Mouse (Mus musculus): ENCODE results near the gene Cul7.
A peak's percentile ranks its signal among the peaks of the same experiment; 100 is the strongest.

Gene Cul7

DNA sequence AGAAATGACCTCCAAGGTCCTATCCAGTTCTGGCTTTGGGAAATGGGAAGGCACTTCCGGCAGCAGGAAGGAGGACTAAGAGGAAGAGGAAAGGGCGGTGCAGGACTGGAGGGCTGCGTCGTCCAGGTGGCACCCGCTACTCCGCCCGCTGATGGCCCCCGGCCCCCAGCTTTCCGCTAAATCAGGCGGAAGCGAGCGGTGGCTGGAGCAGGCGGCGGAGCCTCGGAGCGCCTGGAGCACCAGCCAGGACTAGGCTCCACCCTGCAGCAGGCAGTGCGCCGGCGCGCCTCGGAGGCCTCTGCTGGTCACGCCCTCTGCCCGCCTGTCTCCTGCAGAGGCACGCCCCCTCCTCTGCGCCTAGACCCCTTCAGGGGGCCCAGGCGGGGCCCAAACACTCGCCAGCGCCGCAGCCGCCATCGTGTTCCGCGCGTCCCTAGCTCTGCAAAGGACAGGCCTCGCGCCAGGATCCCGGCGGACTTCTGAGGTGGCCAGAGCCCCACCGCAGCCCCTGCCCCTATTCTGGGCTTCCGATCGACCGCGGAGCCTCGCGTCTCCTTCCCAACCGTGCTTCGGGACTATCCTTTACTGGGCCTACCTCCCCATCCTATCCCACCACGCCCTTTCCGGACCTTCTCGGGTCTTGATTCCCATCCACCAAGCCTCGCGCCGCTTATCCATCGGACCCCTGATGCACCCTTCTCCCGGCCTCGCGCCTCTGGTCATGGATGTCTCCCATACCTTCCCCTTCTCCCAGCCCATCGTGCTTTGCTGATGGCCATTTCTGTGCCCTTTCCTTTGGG, at the start of gene Cul7:
Cul7 (plus strand) TSS at position 106 of the 800 bp plus-strand sequence.
- DNase-seq (ENCODE audit: low spot score), result peak; percentile 94

DNA sequence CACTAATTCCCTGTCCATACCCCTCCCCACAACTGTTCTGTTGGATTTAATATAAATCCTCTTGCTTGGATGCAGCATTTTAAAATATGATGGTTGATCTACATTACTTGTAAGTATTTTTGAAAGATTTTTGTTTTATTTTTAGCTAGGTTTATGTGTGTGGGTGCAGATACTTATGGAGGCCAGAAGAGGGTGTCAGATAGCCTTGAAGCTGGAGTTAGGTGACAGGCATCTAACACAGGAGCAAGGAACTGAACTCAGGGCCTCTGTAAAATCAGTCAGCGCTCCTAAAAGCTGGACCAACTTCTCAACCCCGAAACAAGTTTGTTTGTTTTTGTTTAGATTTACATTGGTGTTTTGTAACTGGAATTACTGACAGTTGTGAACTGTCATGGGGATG, 49.6 kb upstream of the Cul7 start:
- no peak for DNase-seq (ENCODE audit: low spot score)

DNA sequence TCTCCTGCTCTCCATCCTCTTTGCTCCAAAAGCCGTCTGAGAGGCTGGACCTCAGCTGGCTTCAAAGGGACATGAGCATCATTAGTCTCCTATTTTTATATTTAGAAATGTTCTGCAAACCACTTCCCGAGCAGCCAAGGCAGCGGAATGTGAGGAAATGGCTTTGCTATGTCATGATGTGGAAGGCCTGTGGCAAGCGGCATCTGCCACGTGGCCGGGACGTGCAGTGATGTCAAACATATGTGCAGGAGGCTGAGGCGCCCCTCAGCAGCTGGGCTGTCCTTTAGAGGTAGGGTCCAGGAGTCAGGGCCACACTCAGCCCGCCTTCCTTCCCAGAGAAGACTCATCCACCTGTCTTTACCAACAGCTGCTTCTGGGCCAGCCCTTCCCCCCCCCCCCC, 47.9 kb upstream of the Cul7 start:
- no peak for DNase-seq (ENCODE audit: low spot score)

DNA sequence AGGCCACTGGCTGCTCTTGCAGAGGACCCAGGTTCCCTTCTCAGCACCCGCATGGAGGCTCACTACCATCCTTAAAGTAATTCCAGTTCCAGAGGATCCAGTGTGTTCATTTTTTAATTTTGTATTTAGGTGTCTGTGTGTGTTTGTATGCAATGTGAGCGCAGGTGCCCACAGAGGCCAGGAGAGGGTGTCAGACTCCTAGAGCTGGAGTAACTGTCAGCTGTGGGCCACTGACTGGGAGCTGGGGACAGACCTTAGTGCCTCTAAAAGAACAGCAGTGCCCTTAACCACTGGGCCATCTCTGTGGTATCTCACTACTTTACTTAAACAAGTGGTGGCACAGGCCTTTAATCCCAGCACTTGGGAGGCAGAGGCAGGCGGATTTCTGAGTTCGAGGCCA, 46.9 kb upstream of the Cul7 start:
- no peak for DNase-seq (ENCODE audit: low spot score)

DNA sequence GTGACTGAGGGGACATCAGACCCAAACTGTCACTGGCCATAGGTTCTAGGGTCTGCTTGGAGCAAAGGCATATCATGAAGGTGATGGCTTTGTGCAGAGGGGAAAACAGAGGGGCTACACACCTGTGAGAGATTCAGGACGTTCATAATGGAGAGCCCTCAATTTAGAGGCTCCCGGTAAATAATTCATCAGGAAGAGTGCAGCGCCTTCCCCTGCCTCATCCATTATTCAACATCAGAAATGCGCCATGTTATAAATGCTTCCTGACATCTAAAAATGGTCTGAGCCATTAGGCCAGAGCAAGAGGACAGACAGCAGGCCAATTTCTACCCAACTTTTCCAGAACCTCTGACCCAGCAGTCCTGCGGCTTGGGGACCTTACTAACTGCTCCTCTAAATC, 45.0 kb upstream of the Cul7 start:
- no peak for DNase-seq (ENCODE audit: low spot score)

DNA sequence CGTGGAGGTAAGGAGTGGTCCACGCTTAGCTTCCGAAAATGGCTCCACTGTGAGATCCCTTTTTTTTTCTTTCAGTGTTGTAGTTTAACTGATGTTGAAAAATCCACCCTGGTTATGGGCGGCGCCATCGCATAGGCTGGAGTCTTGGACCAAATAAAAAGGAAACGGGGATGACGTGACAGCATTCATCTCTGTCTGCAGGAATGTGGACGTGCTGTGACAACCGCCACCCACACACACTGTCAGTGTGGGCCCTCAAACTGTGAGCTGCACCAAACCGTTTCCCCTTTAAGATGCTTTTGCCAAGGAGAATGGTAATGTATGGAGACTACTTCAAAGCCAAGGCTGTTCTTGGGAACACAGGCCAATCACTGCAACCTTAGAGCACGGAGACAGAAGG, 44.1 kb upstream of the Cul7 start:
- DNase-seq (ENCODE audit: low spot score), result no peak

DNA sequence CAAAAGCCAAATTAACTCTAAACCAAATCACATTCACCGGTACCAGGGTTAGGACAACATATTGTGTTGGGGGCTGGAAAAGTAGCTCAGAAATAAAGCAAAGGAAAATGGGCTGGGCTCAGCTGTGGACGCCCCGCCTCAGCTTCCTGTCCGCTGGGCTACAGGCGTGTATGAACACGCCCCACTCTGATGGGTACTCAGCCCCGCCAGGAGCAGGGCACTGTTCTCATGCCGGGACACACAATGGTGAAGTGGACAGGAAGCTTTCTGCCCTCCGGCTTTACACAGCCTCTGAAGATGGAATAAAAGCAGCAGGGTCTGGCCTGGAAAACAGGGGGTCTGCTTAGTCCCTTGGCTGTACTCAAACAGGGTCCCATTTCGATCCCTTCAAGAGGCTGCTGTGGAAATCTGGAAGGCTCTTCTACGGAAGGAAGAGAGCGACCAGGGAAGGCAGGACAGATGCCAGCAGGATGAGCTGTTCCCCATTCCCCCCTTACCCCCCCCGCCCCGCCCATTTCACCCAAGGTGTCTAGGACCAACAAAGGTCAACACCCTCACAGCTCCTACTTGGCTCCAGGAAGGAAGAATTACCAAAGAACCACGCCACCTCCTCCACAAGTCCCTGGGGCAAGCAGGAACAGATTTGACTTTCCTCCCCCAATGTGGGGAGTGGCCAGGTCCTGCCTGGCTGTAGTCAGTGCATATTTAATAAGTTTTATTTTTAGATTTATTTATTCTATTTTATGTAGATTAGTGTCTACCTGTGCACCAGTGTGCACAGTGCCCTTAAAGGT, 40.2 kb upstream of the Cul7 start:
- DNase-seq (ENCODE audit: low spot score), result no peak

DNA sequence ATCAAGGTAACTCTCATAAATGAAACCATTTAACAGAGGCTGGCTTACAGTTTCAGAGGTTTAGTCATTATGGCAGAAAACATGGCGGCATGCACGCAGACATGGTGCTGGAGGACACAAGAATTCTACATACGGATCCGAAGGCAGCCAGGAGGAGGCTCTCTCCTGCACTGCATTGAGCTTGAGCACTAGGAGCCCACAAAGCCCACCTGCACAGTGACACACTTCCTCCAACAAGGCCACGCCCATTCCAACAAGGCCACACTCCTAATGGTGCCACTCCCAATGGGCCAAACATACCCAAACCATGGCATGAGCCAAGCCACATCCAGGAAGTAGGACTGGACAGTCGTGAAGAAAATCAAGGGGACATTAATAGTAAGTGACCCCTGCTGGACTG, 38.8 kb upstream of the Cul7 start:
- DNase-seq (ENCODE audit: low spot score), result no peak

DNA sequence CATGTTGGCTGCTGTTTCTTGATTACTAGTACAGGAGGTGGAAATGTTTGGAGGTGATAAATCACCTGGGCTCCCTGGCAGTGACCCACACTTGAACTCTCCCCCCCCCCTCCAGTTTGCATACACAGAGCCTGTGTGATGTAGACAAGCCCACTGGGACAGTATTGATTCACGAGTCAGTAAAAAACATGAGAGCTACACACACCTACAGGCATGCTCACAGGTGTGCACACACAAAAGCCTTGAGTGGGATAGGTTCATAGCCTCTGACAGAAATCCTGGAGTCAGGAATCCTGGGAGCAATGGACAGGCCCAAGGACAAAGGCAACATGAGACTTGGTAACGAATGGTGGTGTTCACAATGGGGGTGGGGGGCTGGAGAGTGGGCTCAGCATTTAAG, 37.9 kb upstream of the Cul7 start:
- no peak for DNase-seq (ENCODE audit: low spot score)

DNA sequence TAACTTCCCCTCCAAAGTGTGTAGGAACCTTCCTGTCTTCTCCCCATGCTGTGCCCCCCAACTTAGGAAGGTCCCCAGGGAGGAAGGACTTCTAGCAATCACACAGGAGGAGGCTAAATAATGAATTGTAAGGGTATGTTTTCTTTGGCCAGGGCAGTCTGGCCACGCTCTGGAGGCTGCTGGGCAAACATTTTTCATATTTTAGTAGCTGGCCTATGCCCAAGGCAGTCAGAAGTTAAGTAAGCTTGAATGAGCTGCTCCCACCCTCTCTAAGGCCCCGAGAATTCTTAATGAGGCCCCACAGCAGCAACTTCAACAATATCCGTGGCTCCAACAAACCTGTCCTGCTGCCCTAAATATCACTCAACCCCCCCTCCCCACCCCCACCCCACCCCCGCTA, 37.3 kb upstream of the Cul7 start:
- no peak for DNase-seq (ENCODE audit: low spot score)

DNA sequence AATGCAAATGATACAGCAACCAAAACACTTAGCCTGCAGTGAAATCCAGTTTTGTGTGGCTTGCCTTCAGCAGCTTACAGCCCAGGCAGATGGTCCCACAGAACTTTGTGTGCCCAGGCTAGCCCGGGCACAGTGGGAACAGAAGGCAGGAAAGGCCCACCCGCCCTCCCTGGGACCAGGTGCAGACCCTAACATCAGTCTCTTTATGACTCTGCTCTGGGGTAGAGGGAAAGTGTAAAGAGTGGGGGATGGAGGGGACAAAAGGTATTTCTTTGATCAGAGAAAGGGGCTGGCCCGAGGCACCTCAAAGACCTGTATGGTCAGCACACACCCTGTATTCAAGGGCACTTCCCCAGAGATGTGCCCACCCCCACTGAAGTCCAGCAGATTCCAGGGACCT, 36.9 kb upstream of the Cul7 start:
- DNase-seq (ENCODE audit: low spot score), result no peak

DNA sequence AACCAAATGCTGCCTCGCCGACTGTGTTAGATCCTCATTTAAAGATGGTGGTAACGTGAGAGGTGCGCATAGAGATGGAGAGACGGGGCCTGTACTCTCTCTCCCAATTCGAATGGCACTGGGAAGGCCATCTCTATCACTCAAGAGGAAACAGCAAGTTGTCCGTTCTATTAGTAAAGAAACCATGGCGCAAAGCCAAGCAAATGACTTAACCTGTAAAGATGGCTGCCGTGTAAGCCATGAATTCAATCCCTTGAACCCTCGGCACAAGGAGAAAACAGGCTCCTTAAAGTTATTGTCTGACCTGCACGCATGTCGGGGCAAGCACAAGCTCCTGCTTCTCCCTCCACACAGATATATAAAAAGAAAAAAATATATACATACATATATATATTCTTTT, 32.3 kb upstream of the Cul7 start:
- DNase-seq (ENCODE audit: low spot score), result no peak

DNA sequence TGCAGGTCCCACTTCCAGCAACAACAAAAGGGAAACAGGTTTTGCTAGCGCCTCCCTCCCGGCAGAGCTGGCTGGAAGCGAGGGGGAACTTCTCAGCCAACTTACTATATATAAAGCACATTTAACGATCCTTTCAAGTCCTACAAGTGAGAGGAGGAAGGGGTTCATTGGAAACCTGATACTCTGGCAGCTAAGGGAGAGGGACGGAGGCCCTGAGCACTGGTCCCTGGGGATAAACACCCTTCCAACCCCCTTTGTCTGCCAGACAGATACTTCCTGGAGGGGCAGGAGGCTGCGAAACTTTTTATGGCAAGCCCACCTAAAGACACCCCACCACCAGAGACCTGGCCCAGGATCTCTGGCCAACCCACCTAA, 31.8 kb upstream of the Cul7 start:
- no peak for DNase-seq (ENCODE audit: low spot score)

DNA sequence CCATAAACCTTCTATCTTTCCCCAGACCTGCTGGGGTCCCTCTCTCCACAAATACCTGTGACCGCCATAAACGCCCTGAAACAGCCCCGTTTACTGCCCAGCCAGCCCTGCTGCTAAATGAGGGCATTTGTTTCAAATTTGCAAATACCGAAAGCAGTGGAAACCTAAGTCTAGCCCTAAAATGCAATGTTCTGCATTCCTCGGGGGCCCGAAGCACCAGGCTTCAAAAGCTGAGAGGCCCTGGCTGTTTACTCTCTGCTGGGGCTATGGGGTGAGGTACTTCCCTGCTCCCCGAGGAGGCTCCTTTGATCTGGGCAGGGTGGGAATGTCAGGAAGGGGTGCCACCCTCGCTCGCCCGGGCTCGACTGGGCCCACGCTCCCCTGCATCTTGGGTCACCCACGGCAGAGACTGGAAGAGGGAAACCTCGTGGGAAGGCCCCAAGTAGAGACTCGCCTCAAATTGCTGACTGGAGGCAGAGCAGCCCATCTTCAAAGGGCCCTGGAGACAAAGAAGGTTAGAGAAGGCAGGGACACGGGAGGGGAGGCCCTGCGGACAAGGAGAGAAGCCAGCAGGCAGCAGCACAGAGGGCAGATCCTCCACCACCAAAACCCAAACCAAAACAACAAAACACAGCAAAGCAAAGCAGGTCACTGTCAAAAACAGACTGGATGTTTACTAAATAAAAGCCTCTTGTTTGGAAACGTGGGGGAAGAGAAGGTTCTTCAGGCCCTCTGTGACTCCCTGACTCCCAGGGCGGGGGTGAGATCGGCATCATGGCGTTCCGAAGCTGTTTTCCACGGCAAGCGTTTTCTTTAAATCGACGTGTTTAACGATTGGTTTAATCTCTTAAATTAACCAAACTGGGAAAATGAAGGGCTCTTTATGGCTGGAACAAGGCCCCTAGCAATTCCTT, 31.1 kb upstream of the Cul7 start:
- peak; percentile 27 for DNase-seq (ENCODE audit: low spot score)

DNA sequence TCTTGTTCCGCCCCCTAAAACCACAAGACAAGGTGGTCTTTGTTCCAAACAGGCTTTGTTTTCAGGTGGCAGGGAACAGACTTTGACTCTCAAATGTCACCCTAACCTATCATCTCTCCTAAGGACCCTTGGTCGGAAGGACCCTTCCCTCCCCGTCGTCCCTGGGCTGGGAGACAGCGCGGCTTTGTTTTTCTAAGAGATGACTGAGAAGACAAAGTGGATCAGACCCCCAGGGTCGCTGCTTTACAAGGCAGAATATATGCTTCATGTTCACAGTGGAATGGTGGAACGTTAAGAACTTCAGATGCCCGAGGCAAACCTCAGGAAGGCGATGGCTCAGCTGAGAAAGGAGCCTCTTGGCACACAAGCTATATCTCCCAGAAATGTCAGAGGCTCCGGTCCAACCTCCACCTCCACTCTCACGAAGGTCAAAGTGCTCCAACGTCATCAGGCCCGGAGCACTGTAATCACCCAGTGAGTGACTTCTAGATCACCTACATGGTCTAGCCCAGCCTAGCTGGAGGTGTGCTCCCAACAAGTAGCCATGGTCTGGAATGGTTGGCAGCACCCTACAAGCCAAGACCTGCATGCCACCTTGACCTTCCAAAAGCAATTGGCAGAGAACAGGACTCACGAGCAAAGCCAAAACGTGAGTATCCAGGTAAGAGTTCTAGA, 30.3 kb upstream of the Cul7 start:
- no peak for DNase-seq (ENCODE audit: low spot score)

DNA sequence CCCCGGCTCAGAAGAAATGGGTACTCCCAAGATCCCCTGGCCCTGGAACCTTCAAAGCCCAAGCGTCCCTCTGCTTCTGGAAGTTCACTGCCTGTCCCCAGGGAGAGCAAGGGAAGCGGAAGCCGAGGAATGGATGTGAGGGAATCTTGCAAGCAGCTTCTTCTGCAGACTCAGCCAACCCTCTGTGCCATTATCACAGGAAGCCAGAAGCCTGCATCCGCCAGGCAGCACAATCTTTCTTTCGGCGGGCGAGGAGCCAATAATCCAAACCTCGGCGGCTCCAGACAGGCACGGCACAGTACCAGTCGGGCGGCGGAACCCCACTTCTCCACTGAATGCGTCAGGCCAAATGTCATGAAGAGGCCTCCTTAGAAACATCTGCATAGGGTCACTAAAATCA, 28.8 kb upstream of the Cul7 start:
- peak; percentile 60 for DNase-seq (ENCODE audit: low spot score)

DNA sequence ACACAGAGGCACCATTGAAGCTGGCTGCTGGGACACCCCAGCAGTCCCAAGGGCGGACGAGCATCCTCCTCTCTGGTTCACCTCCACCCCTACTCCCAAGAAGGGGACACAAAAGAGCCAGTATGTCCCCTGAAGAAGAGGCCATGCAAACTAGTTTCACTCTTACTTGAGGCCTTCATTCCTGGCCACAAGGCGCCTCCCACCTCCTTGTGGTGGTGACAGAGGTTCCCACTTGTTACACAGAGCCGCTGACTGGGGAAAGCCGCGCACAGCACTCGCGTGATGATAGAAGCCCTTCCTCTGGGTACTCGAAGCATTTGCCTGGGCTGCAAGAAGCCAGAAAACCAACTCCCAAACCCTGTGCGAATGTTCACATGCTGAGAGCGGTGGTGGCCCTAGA, 27.9 kb upstream of the Cul7 start:
- DNase-seq (ENCODE audit: low spot score), result no peak

DNA sequence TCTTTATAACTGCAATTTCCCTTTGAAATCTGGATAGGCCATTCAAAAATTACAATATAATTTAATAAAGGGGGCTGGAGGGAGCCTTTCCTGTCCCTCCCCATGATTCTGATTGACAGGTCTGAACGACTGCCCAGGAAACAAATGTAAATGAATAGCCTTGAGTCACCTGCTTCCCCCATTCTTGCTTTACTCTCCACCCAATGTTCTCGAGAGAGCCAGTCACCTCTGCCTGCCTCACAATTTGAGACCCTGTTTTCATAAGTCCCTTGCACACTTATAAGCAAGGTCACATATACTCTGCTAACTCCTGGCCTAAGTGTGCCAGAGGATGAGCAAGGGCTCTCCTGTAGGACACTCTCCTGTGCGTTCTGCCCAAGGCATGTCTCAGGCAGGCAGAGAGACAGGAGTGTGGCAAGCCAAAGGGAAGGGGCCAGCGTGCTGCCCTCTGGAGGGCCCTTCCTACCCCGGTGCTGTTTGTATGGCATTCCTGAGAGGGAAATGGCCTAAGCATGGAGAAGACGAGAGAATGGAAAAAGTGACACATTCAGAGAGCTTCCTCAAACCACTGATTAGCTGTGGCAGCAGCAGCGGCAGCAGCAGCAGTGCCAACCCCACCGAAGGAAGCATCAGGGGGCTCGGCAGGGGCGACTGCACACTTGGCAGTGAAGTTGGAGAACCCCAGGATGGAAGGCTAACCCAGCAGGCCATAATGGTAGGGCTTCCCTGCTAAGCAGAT, 26.1 kb upstream of the Cul7 start:
- no peak for DNase-seq (ENCODE audit: low spot score)

DNA sequence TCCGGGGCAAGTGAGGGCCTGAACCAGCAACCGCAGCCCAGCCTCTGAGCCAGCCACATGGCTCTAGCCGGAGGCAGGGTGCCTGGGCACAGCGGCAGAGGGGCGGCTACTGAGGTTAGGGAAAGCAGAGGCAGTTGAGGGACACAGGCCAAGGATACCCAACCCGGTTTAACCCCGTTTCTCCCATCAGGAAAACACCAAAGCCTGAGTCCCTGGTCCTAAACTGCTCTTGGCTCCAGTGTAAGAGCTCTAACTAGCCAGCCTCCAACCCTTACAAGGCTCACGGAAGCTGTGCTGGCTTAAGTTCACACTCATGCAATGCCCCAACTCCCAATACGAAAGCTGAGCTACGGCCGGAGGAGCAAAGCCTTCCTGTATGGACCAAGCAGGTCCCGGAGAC, 25.5 kb upstream of the Cul7 start:
- DNase-seq (ENCODE audit: low spot score), result no peak

DNA sequence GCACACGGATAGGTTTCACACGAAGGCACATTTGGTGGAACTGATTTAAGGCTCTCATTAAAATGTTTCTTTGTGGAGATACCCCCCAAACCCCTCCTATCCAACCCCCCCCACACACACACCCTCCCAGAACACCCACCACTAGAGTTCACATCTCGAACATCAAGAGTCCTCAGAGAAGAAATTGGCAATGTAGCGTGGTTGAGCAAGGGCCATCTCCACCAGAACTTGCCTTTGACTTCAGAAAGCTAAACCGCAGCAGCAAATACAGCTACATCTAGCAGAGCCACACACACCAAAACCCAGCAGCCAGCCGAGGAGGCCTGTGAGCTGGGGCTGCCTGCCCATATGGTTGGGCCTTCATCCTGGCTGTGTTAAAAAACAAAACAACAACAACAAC, 22.7 kb upstream of the Cul7 start:
- DNase-seq (ENCODE audit: low spot score), result no peak

DNA sequence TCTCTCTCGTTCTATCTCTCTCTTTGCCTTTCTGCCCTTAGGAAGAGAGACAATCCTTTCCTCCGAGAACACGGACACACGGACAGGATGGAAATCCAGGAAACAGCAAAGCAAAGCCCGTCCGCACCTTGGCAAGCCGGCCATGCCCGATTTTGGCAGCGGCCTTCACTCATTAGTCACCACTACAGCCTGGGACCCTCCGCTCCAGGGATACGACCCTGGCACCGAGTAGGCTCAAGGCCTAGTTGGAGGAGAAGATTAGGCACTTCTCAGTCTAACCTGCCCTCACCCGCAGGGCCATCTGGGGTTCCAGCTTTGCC, 21.7 kb upstream of the Cul7 start:
- no peak for DNase-seq (ENCODE audit: low spot score)
